Mouse (Mus musculus): ENCODE measurements at regions not wholly inside any gene's neighbourhood (a gene's known extent, or its start where the extent isn't known, plus 50 kb on each side); places are given as distances from the start of the nearest gene placed in this dataset.

- DNase-seq = peak; percentile 51
Measured at GRCm38 (mm10) chr5:64022633-64023323, 54.1 kb upstream of the Rell1 start.

- DNase-seq = no peak
Measured at GRCm38 (mm10) chr5:64023324-64023650, 54.6 kb upstream of the Rell1 start.

- no peak for DNase-seq
Measured at GRCm38 (mm10) chr5:64024420-64024819, 55.7 kb upstream of the Rell1 start.

- no peak for DNase-seq
Measured at GRCm38 (mm10) chr5:64027733-64028132, 59.0 kb upstream of the Rell1 start.

GRCm38 (mm10) chr5:64029622-64030145 is 61.0 kb upstream of the Rell1 start:
- DNase-seq = no peak

GRCm38 (mm10) chr5:64030281-64030960 is 61.7 kb upstream of the Rell1 start:
- DNase-seq = no peak

GRCm38 (mm10) chr5:64038394-64038793 is 54.4 kb upstream of the Pgm2 start:
- DNase-seq = no peak

- no peak for DNase-seq
Measured at GRCm38 (mm10) chr5:64040676-64041075, 52.1 kb upstream of the Pgm2 start.
